Mouse (Mus musculus): Measurements from ENCODE around the gene Myl6. TPM values are rescaled to one million over a fixed set of nuclear protein-coding genes. Genes with fewer than 3 reads are reported as not detected.
A peak's percentile ranks its signal among the peaks of the same experiment; 100 is the strongest.

Gene Myl6
- polyA plus RNA-seq, 2 experiments: 506 to 654 TPM

- Histone ChIP-seq H3K27me3 (ENCODE audit: control insufficient read depth, insufficient read depth, low read length) (no peaks in the 10 kb centered on the region), H3K9ac (replicated peaks) (peak within 1 kb of the TSS; percentile 94), H3K9me3 (ENCODE audit: control insufficient read depth, low read length) (no peaks in the 10 kb centered on the region), H3K4me2 (ENCODE audit: low read depth) (peak within 1 kb of the TSS; percentile 88), H3K36me3 (replicated peaks; ENCODE audit: control insufficient read depth, insufficient read depth, low read depth) (peaks cover 22% of the 10 kb centered on the region), H3K27ac (peak within 1 kb of the TSS; percentile 88), H3K4me3 (ENCODE audit: insufficient read depth in 1 of 2, low read depth in 2 of 2, low read length in 2 of 2) (peak within 1 kb of the TSS; percentile 75 to 89), H3K4me1 (replicated peaks; ENCODE audit: control insufficient read depth in 2 of 2, insufficient read depth in 2 of 2, low read length in 1 of 2) (peaks cover 5 to 19% of the 10 kb centered on the region in 2 experiments)
- WGBS (ENCODE audit: insufficient replicate concordance): under 1% methylated on average over 86 of the region's 86 CpGs
- ATAC-seq (ENCODE audit: insufficient read depth) (peak; percentile 81), DNase-seq (ENCODE audit: low read depth in 3 of 3, low spot score in 3 of 3) (peak; percentile 66 to 69 (median 68))
- no peak for TF ChIP-seq EP300 (IDR thresholded peaks at IDR 0.05; ENCODE audit: low read depth)
- no peak for TF ChIP-seq CTCF (IDR thresholded peaks at IDR 0.05; ENCODE audit: low read depth)
Measured at GRCm38 (mm10) chr10:128458719-128459408, 35.1 kb downstream of the Myl6 start, which contains the start of gene Smarcc2. TSS of gene Smarcc2 (plus strand) at chr10:128459248.

DNA sequence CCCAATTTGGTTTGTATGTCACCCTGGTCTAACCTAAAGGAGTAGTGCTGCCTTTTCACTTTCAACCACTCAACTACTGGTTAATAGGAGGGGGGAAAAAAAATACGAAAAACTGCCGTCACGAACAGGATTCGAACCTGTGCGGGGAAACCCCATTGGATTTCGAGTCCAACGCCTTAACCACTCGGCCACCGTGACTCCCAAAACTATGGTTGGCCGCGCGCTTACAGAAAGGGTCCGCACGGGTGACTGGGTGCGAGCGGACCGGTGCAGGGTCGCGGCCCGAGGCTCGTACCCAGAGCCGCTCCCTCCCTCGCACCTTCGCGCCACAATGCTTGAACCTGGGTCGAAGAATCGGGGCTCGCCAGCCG is 35.6 kb downstream of the Myl6 start:
- Histone ChIP-seq H3K27me3 (ENCODE audit: control insufficient read depth, insufficient read depth, low read length) (no peaks in the 10 kb centered on the region), H3K9me3 (ENCODE audit: control insufficient read depth, low read length) (no peaks in the 10 kb centered on the region), H3K27ac (peak overlapping the region; percentile 78), H3K4me1 (replicated peaks; ENCODE audit: control insufficient read depth in 2 of 2, insufficient read depth in 2 of 2, low read length in 1 of 2) (peaks cover 5 to 19% of the 10 kb centered on the region in 2 experiments), H3K9ac (replicated peaks) (peak overlapping the region; percentile 94), H3K36me3 (replicated peaks; ENCODE audit: control insufficient read depth, insufficient read depth, low read depth) (peaks cover 17% of the 10 kb centered on the region), H3K4me3 (ENCODE audit: insufficient read depth in 1 of 2, low read depth in 2 of 2, low read length in 2 of 2) (peak overlapping the region; percentile 75 to 89), H3K4me2 (ENCODE audit: low read depth) (peak overlapping the region; percentile 88)
- under 1% methylated on average over 29 of the region's 29 CpGs for WGBS (ENCODE audit: insufficient replicate concordance)
- peak; percentile 61 for ATAC-seq (ENCODE audit: insufficient read depth)
- peak; percentile 74 to 76 (median 74) for DNase-seq (ENCODE audit: low read depth in 3 of 3, low spot score in 3 of 3)
- TF ChIP-seq EP300 (IDR thresholded peaks at IDR 0.05; ENCODE audit: low read depth) (no peak; the same call in 1 of the 2 replicates), CTCF (IDR thresholded peaks at IDR 0.05; ENCODE audit: low read depth) (no peak)

DNA sequence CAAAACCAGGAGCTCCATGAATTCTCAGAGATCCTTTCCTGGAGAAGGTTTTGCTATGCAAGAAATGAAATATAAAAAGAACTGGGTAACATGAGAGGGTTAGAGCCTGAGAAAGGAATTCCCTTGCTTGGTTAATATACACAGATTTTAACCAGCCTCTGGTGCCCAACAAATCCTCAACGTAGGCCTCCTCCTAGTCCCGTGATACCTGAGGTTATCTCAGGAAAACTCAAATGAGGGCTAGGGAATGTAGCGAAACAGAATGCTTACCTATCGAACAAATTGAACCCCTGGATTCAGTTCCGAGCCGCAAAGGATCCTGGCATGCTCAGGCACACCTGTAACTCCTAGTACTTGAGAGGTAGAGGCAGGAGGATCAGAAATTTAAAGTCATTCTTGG is 36.3 kb downstream of the Myl6 start:
- DNase-seq (ENCODE audit: low read depth in 3 of 3, low spot score in 3 of 3) (no peak), ATAC-seq (ENCODE audit: insufficient read depth) (no peak)
- Histone ChIP-seq H3K9me3 (ENCODE audit: control insufficient read depth, low read length) (no peaks in the 10 kb centered on the region), H3K27me3 (ENCODE audit: control insufficient read depth, insufficient read depth, low read length) (no peaks in the 10 kb centered on the region), H3K4me2 (ENCODE audit: low read depth) (no peak overlapping the region), H3K36me3 (replicated peaks; ENCODE audit: control insufficient read depth, insufficient read depth, low read depth) (peaks cover 11% of the 10 kb centered on the region), H3K9ac (replicated peaks) (no peak overlapping the region), H3K4me1 (replicated peaks; ENCODE audit: control insufficient read depth in 2 of 2, insufficient read depth in 2 of 2, low read length in 1 of 2) (peaks cover 5 to 19% of the 10 kb centered on the region in 2 experiments), H3K4me3 (ENCODE audit: insufficient read depth in 1 of 2, low read depth in 2 of 2, low read length in 2 of 2) (no peak overlapping the region), H3K27ac (no peak overlapping the region)
- 83% methylated on average over 6 of the region's 6 CpGs for WGBS (ENCODE audit: insufficient replicate concordance)
- TF ChIP-seq CTCF (IDR thresholded peaks at IDR 0.05; ENCODE audit: low read depth) (no peak), EP300 (IDR thresholded peaks at IDR 0.05; ENCODE audit: low read depth) (no peak)

DNA sequence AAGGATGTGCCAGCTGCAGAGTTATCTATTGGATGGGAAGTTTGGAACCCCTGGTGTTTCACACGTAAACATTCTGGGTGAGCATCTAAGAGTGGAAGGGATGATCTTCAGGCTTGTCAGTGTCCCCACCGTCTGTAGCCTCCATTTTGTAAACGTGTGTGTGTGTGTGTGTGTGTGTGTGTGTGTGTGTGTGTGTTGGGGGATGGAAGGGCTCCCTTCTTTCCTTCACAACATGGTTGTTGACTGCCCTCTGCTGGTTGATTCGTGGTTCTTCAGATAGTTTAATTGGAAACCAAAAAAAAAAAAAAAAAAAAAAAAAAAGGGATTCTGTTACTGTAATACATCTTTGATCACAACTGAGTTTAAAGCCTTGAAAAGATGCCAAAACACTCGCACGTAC is 38.7 kb downstream of the Myl6 start:
- Histone ChIP-seq H3K4me1 (replicated peaks; ENCODE audit: control insufficient read depth in 2 of 2, insufficient read depth in 2 of 2, low read length in 1 of 2) (peaks cover 2 to 11% of the 10 kb centered on the region in 2 experiments), H3K4me3 (ENCODE audit: insufficient read depth in 1 of 2, low read depth in 2 of 2, low read length in 2 of 2) (no peak overlapping the region), H3K9me3 (ENCODE audit: control insufficient read depth, low read length) (no peaks in the 10 kb centered on the region), H3K36me3 (replicated peaks; ENCODE audit: control insufficient read depth, insufficient read depth, low read depth) (no peaks in the 10 kb centered on the region), H3K9ac (replicated peaks) (no peak overlapping the region; the same call in 1 of the 2 replicates), H3K27me3 (ENCODE audit: control insufficient read depth, insufficient read depth, low read length) (no peaks in the 10 kb centered on the region), H3K4me2 (ENCODE audit: low read depth) (peak overlapping the region; percentile 22; the same call in 1 of the 2 replicates), H3K27ac (no peak overlapping the region)
- TF ChIP-seq EP300 (IDR thresholded peaks at IDR 0.05; ENCODE audit: low read depth) (no peak), CTCF (IDR thresholded peaks at IDR 0.05; ENCODE audit: low read depth) (peak; percentile 79)
- DNase-seq (ENCODE audit: low read depth in 3 of 3, low spot score in 3 of 3) (peak; percentile 59 to 70 (median 62)), ATAC-seq (ENCODE audit: insufficient read depth) (no peak)
- 1% methylated on average over 6 of the region's 6 CpGs for WGBS (ENCODE audit: insufficient replicate concordance)

DNA sequence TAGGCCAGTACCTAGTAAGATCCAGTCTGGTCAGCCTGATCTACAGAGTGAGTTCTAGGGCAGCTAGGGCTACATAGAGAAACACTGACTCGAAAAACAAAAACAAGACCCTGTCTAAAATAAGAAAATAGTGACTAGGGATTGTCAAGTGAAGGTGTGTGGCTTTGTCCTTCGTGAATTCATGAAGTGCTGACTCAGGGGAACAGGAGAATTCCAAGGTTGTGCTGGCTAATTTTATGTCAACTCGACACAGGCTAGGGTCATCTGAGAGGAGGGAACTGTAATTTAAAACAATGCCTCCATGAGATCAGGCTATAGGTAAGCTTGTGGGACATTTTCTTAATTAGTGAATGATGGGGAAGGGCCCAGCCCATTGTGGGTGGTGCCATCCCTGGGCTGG is 39.5 kb downstream of the Myl6 start:
- H3K9me3 ChIP-seq (ENCODE audit: control insufficient read depth, low read length): no peaks in the 10 kb centered on the region
- no peak overlapping the region for H3K27ac ChIP-seq
- H3K27me3 ChIP-seq (ENCODE audit: control insufficient read depth, insufficient read depth, low read length): no peaks in the 10 kb centered on the region
- 69% methylated on average over 3 of the region's 3 CpGs for WGBS (ENCODE audit: insufficient replicate concordance)
- DNase-seq (ENCODE audit: low read depth in 3 of 3, low spot score in 3 of 3): no peak
- TF ChIP-seq EP300 (IDR thresholded peaks at IDR 0.05; ENCODE audit: low read depth) (no peak), CTCF (IDR thresholded peaks at IDR 0.05; ENCODE audit: low read depth) (no peak)
- H3K4me3 ChIP-seq (ENCODE audit: insufficient read depth in 1 of 2, low read depth in 2 of 2, low read length in 2 of 2): no peak overlapping the region
- no peak overlapping the region for H3K9ac ChIP-seq (replicated peaks)
- H3K4me2 ChIP-seq (ENCODE audit: low read depth): no peak overlapping the region
- peaks cover 0 to 10% of the 10 kb centered on the region in 2 experiments; a peak in 2 of 4 replicates for H3K4me1 ChIP-seq (replicated peaks; ENCODE audit: control insufficient read depth in 2 of 2, insufficient read depth in 2 of 2, low read length in 1 of 2)
- no peak for ATAC-seq (ENCODE audit: insufficient read depth)
- H3K36me3 ChIP-seq (replicated peaks; ENCODE audit: control insufficient read depth, insufficient read depth, low read depth): no peaks in the 10 kb centered on the region

Data from liver, embryonic 14.5 days (tissue).